In the genomic region with DNA sequence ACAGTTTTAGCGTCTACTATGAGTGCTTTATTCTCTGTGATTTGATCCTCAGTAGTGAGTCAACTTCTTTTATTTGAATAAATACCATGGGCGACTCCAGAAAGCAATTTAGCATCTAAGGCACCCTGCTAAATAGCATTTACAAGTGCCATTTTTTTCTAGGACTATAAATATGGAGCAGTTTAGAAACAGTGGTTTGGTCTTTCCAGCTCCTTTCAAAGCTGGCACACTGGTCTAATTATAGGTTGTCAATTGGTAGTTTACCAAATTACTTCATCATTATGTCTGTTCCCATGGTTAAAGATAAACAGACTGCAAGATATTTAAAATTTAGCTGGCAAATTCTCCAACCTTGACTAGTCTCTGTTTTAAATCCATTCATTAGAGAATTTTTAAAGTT, we compare ENCODE assay signal across 20 mouse cellular contexts. TPM values are rescaled to one million over a fixed set of nuclear protein-coding genes. Genes with fewer than 3 reads are reported as not detected.
DNase-seq lines count a peak whose midpoint lies in the region; ATAC-seq and TF ChIP-seq lines count a peak whose summit lies in the region.
"Had no signal": no experiment of that assay in that cellular context is flagged by ENCODE, and none has a peak within 500 bp of the region (broad histone marks: within the 10 kb centered on the region; RNA-seq: fewer than 3 reads in every experiment).

No protein-coding gene starts in this region.

- WGBS in embryonic facial prominence, embryonic 14.5 days: 56% methylated on average over 2 of the region's 2 CpGs
- 15% methylated on average over 2 of the region's 2 CpGs for WGBS in forebrain, postnatal 0 days
- WGBS in kidney, adult 2 months: 84% methylated on average over 2 of the region's 2 CpGs

- H3K4me1 ChIP-seq in embryonic facial prominence, embryonic 14.5 days (ENCODE audit: control insufficient read depth, insufficient read depth, low read length): 0 out of 2 replicates have a peak, but pooled peaks cover 6% of the 10 kb centered on the region
- no peaks in the 10 kb centered on the region for H3K4me1 ChIP-seq in forebrain, postnatal 0 days (ENCODE audit: insufficient read depth)
- no peaks in the 10 kb centered on the region for H3K4me1 ChIP-seq in kidney, adult 2 months (ENCODE audit: control insufficient read depth, insufficient read depth, low read length)
- H3K4me1 ChIP-seq: embryonic facial prominence, embryonic 13.5 days; hindbrain, embryonic 15.5 days had no signal

- H3K36me3 ChIP-seq in embryonic facial prominence, embryonic 14.5 days (ENCODE audit: control insufficient read depth, insufficient read depth, low read length): no peaks in the 10 kb centered on the region
- no peaks in the 10 kb centered on the region for H3K36me3 ChIP-seq in forebrain, postnatal 0 days (ENCODE audit: insufficient read depth)
- no peaks in the 10 kb centered on the region for H3K36me3 ChIP-seq in kidney, adult 2 months (ENCODE audit: control insufficient read depth, insufficient read depth, low read length)
- H3K36me3 ChIP-seq: embryonic facial prominence, embryonic 13.5 days; heart, embryonic 13.5 days; hindbrain, embryonic 15.5 days had no signal

- TF ChIP-seq POLR2A in brain, embryonic 14.5 days (IDR thresholded peaks at IDR 0.05; ENCODE audit: borderline replicate concordance, extremely low read depth, insufficient read depth, insufficient read length, poor library complexity, severe bottlenecking): no peak
- no peak for TF ChIP-seq POLR2A in kidney, adult 2 months (IDR thresholded peaks at IDR 0.05; ENCODE audit: low read depth, low read length)

- no peak for TF ChIP-seq CTCF in brain, embryonic 14.5 days (IDR thresholded peaks at IDR 0.05; ENCODE audit: borderline replicate concordance, extremely low read depth, insufficient read depth, insufficient read length)
- no peak for TF ChIP-seq CTCF in forebrain, postnatal 0 days (IDR thresholded peaks at IDR 0.05; ENCODE audit: low read depth)
- no peak for TF ChIP-seq CTCF in kidney, adult 2 months (conservative IDR thresholded peaks at IDR 0.05; ENCODE audit: insufficient read depth, insufficient read length, low read depth, low read length)

- no peaks in the 10 kb centered on the region for H3K27me3 ChIP-seq in embryonic facial prominence, embryonic 14.5 days (replicated peaks; ENCODE audit: control insufficient read depth, insufficient read depth, low read length)
- no peaks in the 10 kb centered on the region for H3K27me3 ChIP-seq in forebrain, postnatal 0 days (ENCODE audit: insufficient read depth, low read length)
- H3K27me3 ChIP-seq in kidney, adult 2 months (replicated peaks; ENCODE audit: control insufficient read depth, insufficient read depth, low read length): no peaks in the 10 kb centered on the region
- H3K27me3 ChIP-seq: embryonic facial prominence, embryonic 13.5 days; heart, embryonic 13.5 days; hindbrain, embryonic 15.5 days had no signal

- DNase-seq in frontal cortex, postnatal 25 days (ENCODE audit: low spot score in 2 of 2): no peak
- peak; percentile 78 for DNase-seq in brain, embryonic 14.5 days (ENCODE audit: low read depth)
- DNase-seq in embryonic facial prominence, embryonic 14.5 days (ENCODE audit: low spot score): peak; percentile 44
- peak; percentile 32 for DNase-seq in forebrain, postnatal 0 days
- DNase-seq in testis, postnatal 14 days (ENCODE audit: low spot score): no peak
- no peak for DNase-seq in kidney, adult 2 months
- DNase-seq: adrenal gland, adult 2 months; adrenal gland, postnatal 36 days; cerebellum, adult 2 months; cerebellum, postnatal 10 days; embryo, embryonic 11 days; gastrocnemius, postnatal 36 days; heart, adult 11 months; heart, postnatal 36 days; kidney, adult 9 months had no signal

- H3K4me3 ChIP-seq in embryonic facial prominence, embryonic 14.5 days (ENCODE audit: low read depth, low read length): no peak overlapping the region
- H3K4me3 ChIP-seq in forebrain, postnatal 0 days (ENCODE audit: low read depth, low read length): no peak overlapping the region
- H3K4me3 ChIP-seq in kidney, adult 2 months (ENCODE audit: insufficient read depth, low read depth, low read length): no peak overlapping the region
- H3K4me3 ChIP-seq: embryonic facial prominence, embryonic 13.5 days; heart, embryonic 13.5 days; hindbrain, embryonic 15.5 days had no signal

- ATAC-seq in frontal cortex, adult (ENCODE audit: low TSS enrichment): peak; percentile 55
- no peak; the same call in 1 of the 2 replicates for ATAC-seq in embryonic facial prominence, embryonic 14.5 days (ENCODE audit: low read depth)
- ATAC-seq in forebrain, postnatal 0 days: peak; percentile 82; the same call in 1 of the 2 replicates
- ATAC-seq: intestine, postnatal 0 days had no signal

- H3K9ac ChIP-seq in embryonic facial prominence, embryonic 14.5 days (ENCODE audit: low read depth, low read length): no peak overlapping the region
- H3K9ac ChIP-seq in forebrain, postnatal 0 days: no peak overlapping the region
- H3K9ac ChIP-seq: embryonic facial prominence, embryonic 13.5 days; heart, embryonic 13.5 days; hindbrain, embryonic 15.5 days had no signal

- H3K27ac ChIP-seq in embryonic facial prominence, embryonic 14.5 days (replicated peaks; ENCODE audit: low read depth, low read length): no peak overlapping the region
- H3K27ac ChIP-seq in forebrain, postnatal 0 days (ENCODE audit: low read depth, low read length): 0 out of 2 replicates have a peak overlapping the region, but pooled peaks have one; percentile 40
- no peak overlapping the region for H3K27ac ChIP-seq in kidney, adult 2 months (ENCODE audit: insufficient read depth, low read depth, low read length)
- H3K27ac ChIP-seq: heart, embryonic 13.5 days; hindbrain, embryonic 15.5 days had no signal

- no peak overlapping the region for H3K4me2 ChIP-seq in embryonic facial prominence, embryonic 14.5 days (ENCODE audit: low read depth, low read length)
- no peak overlapping the region for H3K4me2 ChIP-seq in forebrain, postnatal 0 days (ENCODE audit: low read depth)
- H3K4me2 ChIP-seq: embryonic facial prominence, embryonic 13.5 days; heart, embryonic 13.5 days; hindbrain, embryonic 15.5 days had no signal

- no peaks in the 10 kb centered on the region for H3K9me3 ChIP-seq in embryonic facial prominence, embryonic 14.5 days (ENCODE audit: control insufficient read depth, low read length)
- no peaks in the 10 kb centered on the region for H3K9me3 ChIP-seq in forebrain, postnatal 0 days (ENCODE audit: low read length)
- H3K9me3 ChIP-seq: embryonic facial prominence, embryonic 13.5 days; heart, embryonic 13.5 days; hindbrain, embryonic 15.5 days had no signal

RNA-seq across cellular contexts. Expression of gene Phtf2, which starts 38.1 kb away (rescaled TPM):
- 12.7 and 16.5 TPM in 2 replicates for polyA plus RNA-seq in brain, embryonic 14.5 days (2012; rRNA removed)
- polyA plus RNA-seq in embryonic facial prominence, embryonic 14.5 days (2014; fragmentation: Nextera tagmentation; extraction: Ambion mirVana): 20.3 and 23.0 TPM in 2 replicates
- 24.9 and 26.4 TPM in 2 replicates for total RNA-seq in forebrain, postnatal 0 days (2014; rRNA removed)
- 11.2 and 17.4 TPM in 2 replicates for polyA plus RNA-seq in forebrain, postnatal 0 days (2015; fragmentation: Nextera tagmentation; extraction: Ambion mirVana)
- polyA plus RNA-seq in kidney, adult 2 months (2012; rRNA removed): 2.5 and 4.0 TPM in 2 replicates

RNA-seq across cellular contexts. Expression of gene Tmem60, which starts 38.2 kb away (rescaled TPM):
- 30.5 and 36.9 TPM in 2 replicates for polyA plus RNA-seq in brain, embryonic 14.5 days (2012; rRNA removed)
- polyA plus RNA-seq in embryonic facial prominence, embryonic 14.5 days (2014; fragmentation: Nextera tagmentation; extraction: Ambion mirVana): 48.9 and 52.8 TPM in 2 replicates
- 13.8 and 24.5 TPM in 2 replicates for total RNA-seq in forebrain, postnatal 0 days (2014; rRNA removed)
- polyA plus RNA-seq in forebrain, postnatal 0 days (2015; fragmentation: Nextera tagmentation; extraction: Ambion mirVana): 64.4 and 76.4 TPM in 2 replicates
- 13.8 and 20.5 TPM in 2 replicates for polyA plus RNA-seq in kidney, adult 2 months (2012; rRNA removed)

Comparison
In these comparisons a context has a peak if more than half of its experiments do, and no peak if none do; other contexts are left out.
1. DNase-seq: peak in brain, embryonic 14.5 days (single experiment), embryonic facial prominence, embryonic 14.5 days (single experiment) and forebrain, postnatal 0 days (single experiment); none in frontal cortex, postnatal 25 days (0 of 2), testis, postnatal 14 days (single experiment) and kidney, adult 2 months (single experiment).